Mouse (Mus musculus): ENCODE results near the gene Fam168b. TPM values are rescaled to one million over a fixed set of nuclear protein-coding genes. Genes with fewer than 3 reads are reported as not detected.
A peak's percentile ranks its signal among the peaks of the same experiment; 100 is the strongest.

Gene Fam168b
- polyA plus RNA-seq, 1 experiment from 2014 or later, result 72.1 TPM

GRCm38 (mm10) chr1:34828528-34829294 lies 14.2 kb downstream of the Fam168b start:
- no peaks in the 10 kb centered on the region for H3K9me3 ChIP-seq
- no peak overlapping the region for H3K9ac ChIP-seq
- H3K4me1 ChIP-seq, result no peaks in the 10 kb centered on the region; the same call in 1 of the 2 replicates
- H3K27ac ChIP-seq, result no peak overlapping the region
- H3K4me3 ChIP-seq, result no peak overlapping the region
- peaks cover 58% of the 10 kb centered on the region for H3K36me3 ChIP-seq
- no peak overlapping the region for H3K4me2 ChIP-seq
- no peaks in the 10 kb centered on the region for H3K27me3 ChIP-seq
- no peak for ATAC-seq (ENCODE audit: borderline replicate concordance, extremely low read depth, low FRiP score, low TSS enrichment)
- 90% methylated on average over 5 of the region's 5 CpGs for WGBS

GRCm38 (mm10) chr1:34827900-34828299 lies 15.0 kb downstream of the Fam168b start:
- Histone ChIP-seq H3K27ac (no peak overlapping the region), H3K4me2 (no peak overlapping the region), H3K4me3 (no peak overlapping the region), H3K9me3 (no peaks in the 10 kb centered on the region), H3K9ac (no peak overlapping the region), H3K27me3 (no peaks in the 10 kb centered on the region), H3K36me3 (peaks cover 58% of the 10 kb centered on the region), H3K4me1 (no peaks in the 10 kb centered on the region; the same call in 1 of the 2 replicates)
- WGBS, result 70% methylated on average over 7 of the region's 7 CpGs
- ATAC-seq (ENCODE audit: borderline replicate concordance, extremely low read depth, low FRiP score, low TSS enrichment), result no peak

GRCm38 (mm10) chr1:34825909-34826308 lies 17.0 kb downstream of the Fam168b start:
- Histone ChIP-seq H3K36me3 (peaks cover 71% of the 10 kb centered on the region), H3K9me3 (no peaks in the 10 kb centered on the region), H3K27ac (no peak overlapping the region), H3K27me3 (no peaks in the 10 kb centered on the region), H3K9ac (no peak overlapping the region), H3K4me1 (no peaks in the 10 kb centered on the region; the same call in 1 of the 2 replicates), H3K4me3 (no peak overlapping the region), H3K4me2 (no peak overlapping the region)
- ATAC-seq (ENCODE audit: borderline replicate concordance, extremely low read depth, low FRiP score, low TSS enrichment), result no peak
- WGBS, result 83% methylated on average over 9 of the region's 9 CpGs

- no peak for ATAC-seq (ENCODE audit: borderline replicate concordance, extremely low read depth, low FRiP score, low TSS enrichment)
- H3K9me3 ChIP-seq, result no peaks in the 10 kb centered on the region
- peaks cover 80% of the 10 kb centered on the region for H3K36me3 ChIP-seq
- no peak overlapping the region for H3K4me3 ChIP-seq
- H3K27me3 ChIP-seq, result no peaks in the 10 kb centered on the region
- peaks cover 3% of the 10 kb centered on the region; the same call in 1 of the 2 replicates for H3K4me1 ChIP-seq
- no peak overlapping the region for H3K9ac ChIP-seq
- 83% methylated on average over 8 of the region's 8 CpGs for WGBS
- no peak overlapping the region for H3K4me2 ChIP-seq
- H3K27ac ChIP-seq, result no peak overlapping the region
Measured at GRCm38 (mm10) chr1:34824208-34824607, 18.7 kb downstream of the Fam168b start.

GRCm38 (mm10) chr1:34823353-34823752 lies 19.5 kb downstream of the Fam168b start:
- H3K36me3 ChIP-seq, result peaks cover 80% of the 10 kb centered on the region
- no peak for ATAC-seq (ENCODE audit: borderline replicate concordance, extremely low read depth, low FRiP score, low TSS enrichment)
- no peak overlapping the region for H3K27ac ChIP-seq
- H3K9me3 ChIP-seq, result no peaks in the 10 kb centered on the region
- H3K4me1 ChIP-seq, result peaks cover 3% of the 10 kb centered on the region; the same call in 1 of the 2 replicates
- WGBS, result 87% methylated on average over 6 of the region's 6 CpGs
- no peaks in the 10 kb centered on the region for H3K27me3 ChIP-seq
- H3K4me3 ChIP-seq, result no peak overlapping the region
- no peak overlapping the region for H3K9ac ChIP-seq
- H3K4me2 ChIP-seq, result no peak overlapping the region

GRCm38 (mm10) chr1:34822746-34823145 lies 20.1 kb downstream of the Fam168b start:
- 88% methylated on average over 7 of the region's 7 CpGs for WGBS
- Histone ChIP-seq H3K9me3 (no peaks in the 10 kb centered on the region), H3K27ac (no peak overlapping the region), H3K9ac (no peak overlapping the region), H3K4me1 (peaks cover 3% of the 10 kb centered on the region; the same call in 1 of the 2 replicates), H3K27me3 (no peaks in the 10 kb centered on the region), H3K4me3 (no peak overlapping the region), H3K36me3 (peaks cover 82% of the 10 kb centered on the region), H3K4me2 (no peak overlapping the region)
- ATAC-seq (ENCODE audit: borderline replicate concordance, extremely low read depth, low FRiP score, low TSS enrichment), result no peak

GRCm38 (mm10) chr1:34822003-34822402 lies 20.9 kb downstream of the Fam168b start:
- Histone ChIP-seq H3K9ac (no peak overlapping the region), H3K36me3 (peaks cover 82% of the 10 kb centered on the region), H3K4me2 (no peak overlapping the region), H3K9me3 (no peaks in the 10 kb centered on the region), H3K4me3 (no peak overlapping the region), H3K4me1 (peaks cover 3% of the 10 kb centered on the region; the same call in 1 of the 2 replicates), H3K27me3 (no peaks in the 10 kb centered on the region), H3K27ac (no peak overlapping the region)
- no peak for ATAC-seq (ENCODE audit: borderline replicate concordance, extremely low read depth, low FRiP score, low TSS enrichment)
- 90% methylated on average over 7 of the region's 7 CpGs for WGBS

- Histone ChIP-seq H3K27ac (no peak overlapping the region), H3K4me3 (no peak overlapping the region), H3K27me3 (no peaks in the 10 kb centered on the region), H3K36me3 (peaks cover 82% of the 10 kb centered on the region), H3K9me3 (no peaks in the 10 kb centered on the region), H3K9ac (no peak overlapping the region), H3K4me2 (no peak overlapping the region), H3K4me1 (peaks cover 7% of the 10 kb centered on the region; the same call in 1 of the 2 replicates)
- no peak for ATAC-seq (ENCODE audit: borderline replicate concordance, extremely low read depth, low FRiP score, low TSS enrichment)
- WGBS, result 96% methylated on average over 2 of the region's 2 CpGs
Measured at GRCm38 (mm10) chr1:34821411-34821810, 21.5 kb downstream of the Fam168b start.

- Histone ChIP-seq H3K4me3 (no peak overlapping the region), H3K27me3 (no peaks in the 10 kb centered on the region), H3K9ac (no peak overlapping the region), H3K4me1 (peaks cover 7% of the 10 kb centered on the region; the same call in 1 of the 2 replicates), H3K9me3 (no peaks in the 10 kb centered on the region), H3K36me3 (peaks cover 86% of the 10 kb centered on the region), H3K27ac (no peak overlapping the region), H3K4me2 (no peak overlapping the region)
- ATAC-seq (ENCODE audit: borderline replicate concordance, extremely low read depth, low FRiP score, low TSS enrichment), result 0 out of 2 replicates have a peak, but pooled peaks have one; percentile 33
- 83% methylated on average over 6 of the region's 6 CpGs for WGBS
Measured at GRCm38 (mm10) chr1:34819225-34819910, 23.5 kb downstream of the Fam168b start.

- H3K36me3 ChIP-seq, result peaks cover 80% of the 10 kb centered on the region
- no peak overlapping the region for H3K4me3 ChIP-seq
- no peak for ATAC-seq (ENCODE audit: borderline replicate concordance, extremely low read depth, low FRiP score, low TSS enrichment)
- no peak overlapping the region for H3K4me2 ChIP-seq
- WGBS, result 62% methylated on average over 6 of the region's 6 CpGs
- H3K27ac ChIP-seq, result no peak overlapping the region
- peaks cover 7% of the 10 kb centered on the region; the same call in 1 of the 2 replicates for H3K4me1 ChIP-seq
- H3K9ac ChIP-seq, result no peak overlapping the region
- H3K27me3 ChIP-seq, result no peaks in the 10 kb centered on the region
- H3K9me3 ChIP-seq, result no peaks in the 10 kb centered on the region
Measured at GRCm38 (mm10) chr1:34815843-34816242, 27.0 kb downstream of the Fam168b start.

- 86% methylated on average over 13 of the region's 13 CpGs for WGBS
Measured at GRCm38 (mm10) chr1:34812407-34813247, 30.2 kb downstream of the Fam168b start.

More at GRCm38 (mm10) chr1:34812407-34813247, 30.2 kb downstream of the Fam168b start:
- Histone ChIP-seq H3K27me3 (no peaks in the 10 kb centered on the region), H3K36me3 (peaks cover 60% of the 10 kb centered on the region), H3K9me3 (no peaks in the 10 kb centered on the region), H3K4me3 (no peak overlapping the region), H3K27ac (no peak overlapping the region), H3K9ac (no peak overlapping the region), H3K4me2 (no peak overlapping the region), H3K4me1 (0 out of 2 replicates have a peak, but pooled peaks cover 4% of the 10 kb centered on the region)
- no peak for ATAC-seq (ENCODE audit: borderline replicate concordance, extremely low read depth, low FRiP score, low TSS enrichment)

Data from lung, embryonic 15.5 days (tissue).